Mouse (Mus musculus): ENCODE measurements around the gene Pacs2. TPM values are rescaled to one million over a fixed set of nuclear protein-coding genes. Genes with fewer than 3 reads are reported as not detected.

The Pacs2 gene
- polyA plus RNA-seq, 1 experiment from 2014 or later: 6.8 TPM

- Histone ChIP-seq H3K9me3 (ENCODE audit: low read length) (no peaks in the 10 kb centered on the region), H3K4me1 (ENCODE audit: insufficient read depth, low read depth, low read length) (peaks cover 11% of the 10 kb centered on the region; the same call in 1 of the 2 replicates), H3K27ac (ENCODE audit: low read length) (no peak overlapping the region), H3K36me3 (ENCODE audit: insufficient read depth, low read length) (no peaks in the 10 kb centered on the region), H3K9ac (replicated peaks; ENCODE audit: low read depth) (no peak overlapping the region), H3K4me3 (ENCODE audit: low read depth, low read length) (no peak overlapping the region), H3K4me2 (replicated peaks; ENCODE audit: low read depth, low read length) (no peak overlapping the region), H3K27me3 (replicated peaks; ENCODE audit: insufficient read depth, low read length) (no peaks in the 10 kb centered on the region)
- DNase-seq (ENCODE audit: low spot score) (no peak), ATAC-seq (no peak)
- TF ChIP-seq CTCF (IDR thresholded peaks at IDR 0.05) (no peak), EP300 (IDR thresholded peaks at IDR 0.05) (no peak)
- WGBS: 67% methylated on average over 8 of the region's 8 CpGs
These were observed 2.7 kb downstream of the Pacs2 start for GRCm38 (mm10) chr12:113016976-113017375.

GRCm38 (mm10) chr12:113017429-113017984 lies 3.2 kb downstream of the Pacs2 start:
- Histone ChIP-seq H3K36me3 (ENCODE audit: insufficient read depth, low read length) (no peaks in the 10 kb centered on the region), H3K4me2 (replicated peaks; ENCODE audit: low read depth, low read length) (no peak overlapping the region), H3K4me3 (ENCODE audit: low read depth, low read length) (no peak overlapping the region), H3K27me3 (replicated peaks; ENCODE audit: insufficient read depth, low read length) (no peaks in the 10 kb centered on the region), H3K27ac (ENCODE audit: low read length) (no peak overlapping the region), H3K9me3 (ENCODE audit: low read length) (no peaks in the 10 kb centered on the region), H3K9ac (replicated peaks; ENCODE audit: low read depth) (no peak overlapping the region), H3K4me1 (ENCODE audit: insufficient read depth, low read depth, low read length) (peaks cover 11% of the 10 kb centered on the region; the same call in 1 of the 2 replicates)
- ATAC-seq: no peak
- no peak for TF ChIP-seq EP300 (IDR thresholded peaks at IDR 0.05)
- no peak for TF ChIP-seq CTCF (IDR thresholded peaks at IDR 0.05)
- WGBS: 72% methylated on average over 9 of the region's 9 CpGs
- no peak for DNase-seq (ENCODE audit: low spot score)

- 78% methylated on average over 4 of the region's 4 CpGs for WGBS
- no peak for TF ChIP-seq CTCF (IDR thresholded peaks at IDR 0.05)
- TF ChIP-seq EP300 (IDR thresholded peaks at IDR 0.05): no peak
- no peaks in the 10 kb centered on the region for H3K9me3 ChIP-seq (ENCODE audit: low read length)
These were observed 4.5 kb downstream of the Pacs2 start for GRCm38 (mm10) chr12:113018763-113019162.

GRCm38 (mm10) chr12:113021488-113021887 lies 7.2 kb downstream of the Pacs2 start:
- no peak overlapping the region for H3K4me3 ChIP-seq (ENCODE audit: low read depth, low read length)
- H3K9me3 ChIP-seq (ENCODE audit: low read length): no peaks in the 10 kb centered on the region
- no peaks in the 10 kb centered on the region for H3K27me3 ChIP-seq (replicated peaks; ENCODE audit: insufficient read depth, low read length)
- no peak overlapping the region for H3K27ac ChIP-seq (ENCODE audit: low read length)
- no peak overlapping the region for H3K9ac ChIP-seq (replicated peaks; ENCODE audit: low read depth)
- TF ChIP-seq EP300 (IDR thresholded peaks at IDR 0.05) (no peak), CTCF (IDR thresholded peaks at IDR 0.05) (no peak)
- H3K4me2 ChIP-seq (replicated peaks; ENCODE audit: low read depth, low read length): no peak overlapping the region
- no peaks in the 10 kb centered on the region for H3K36me3 ChIP-seq (ENCODE audit: insufficient read depth, low read length)
- H3K4me1 ChIP-seq (ENCODE audit: insufficient read depth, low read depth, low read length): no peaks in the 10 kb centered on the region
- ATAC-seq (no peak), DNase-seq (ENCODE audit: low spot score) (no peak)

More at GRCm38 (mm10) chr12:113018763-113019162, 4.5 kb downstream of the Pacs2 start:
- DNase-seq (ENCODE audit: low spot score) (no peak), ATAC-seq (no peak)
- Histone ChIP-seq H3K4me1 (ENCODE audit: insufficient read depth, low read depth, low read length) (peaks cover 9% of the 10 kb centered on the region; the same call in 1 of the 2 replicates), H3K27me3 (replicated peaks; ENCODE audit: insufficient read depth, low read length) (no peaks in the 10 kb centered on the region), H3K4me2 (replicated peaks; ENCODE audit: low read depth, low read length) (no peak overlapping the region), H3K27ac (ENCODE audit: low read length) (no peak overlapping the region), H3K36me3 (ENCODE audit: insufficient read depth, low read length) (no peaks in the 10 kb centered on the region), H3K9ac (replicated peaks; ENCODE audit: low read depth) (no peak overlapping the region), H3K4me3 (ENCODE audit: low read depth, low read length) (no peak overlapping the region)

GRCm38 (mm10) chr12:113023082-113023481 lies 8.8 kb downstream of the Pacs2 start:
- H3K4me3 ChIP-seq (ENCODE audit: low read depth, low read length): no peak overlapping the region
- no peak for TF ChIP-seq CTCF (IDR thresholded peaks at IDR 0.05)
- no peak for TF ChIP-seq EP300 (IDR thresholded peaks at IDR 0.05)
- no peaks in the 10 kb centered on the region for H3K27me3 ChIP-seq (replicated peaks; ENCODE audit: insufficient read depth, low read length)
- no peaks in the 10 kb centered on the region for H3K36me3 ChIP-seq (ENCODE audit: insufficient read depth, low read length)
- H3K9ac ChIP-seq (replicated peaks; ENCODE audit: low read depth): no peak overlapping the region
- no peak overlapping the region for H3K4me2 ChIP-seq (replicated peaks; ENCODE audit: low read depth, low read length)
- no peaks in the 10 kb centered on the region for H3K9me3 ChIP-seq (ENCODE audit: low read length)
- H3K27ac ChIP-seq (ENCODE audit: low read length): no peak overlapping the region
- ATAC-seq (no peak; the same call in 1 of the 2 replicates), DNase-seq (ENCODE audit: low spot score) (no peak)
- 71% methylated on average over 4 of the region's 4 CpGs for WGBS
- no peaks in the 10 kb centered on the region for H3K4me1 ChIP-seq (ENCODE audit: insufficient read depth, low read depth, low read length)

- no peak overlapping the region for H3K4me3 ChIP-seq (ENCODE audit: low read depth, low read length)
These were observed 12.2 kb downstream of the Pacs2 start for GRCm38 (mm10) chr12:113026557-113026956.

More at GRCm38 (mm10) chr12:113026557-113026956, 12.2 kb downstream of the Pacs2 start:
- H3K4me1 ChIP-seq (ENCODE audit: insufficient read depth, low read depth, low read length): no peaks in the 10 kb centered on the region
- no peak overlapping the region for H3K27ac ChIP-seq (ENCODE audit: low read length)
- peak; percentile 25 for TF ChIP-seq CTCF (IDR thresholded peaks at IDR 0.05)
- TF ChIP-seq EP300 (IDR thresholded peaks at IDR 0.05): no peak
- WGBS: 100% methylated on average over 1 of the region's 1 CpGs
- H3K4me2 ChIP-seq (replicated peaks; ENCODE audit: low read depth, low read length): no peak overlapping the region
- H3K27me3 ChIP-seq (replicated peaks; ENCODE audit: insufficient read depth, low read length): no peaks in the 10 kb centered on the region
- no peaks in the 10 kb centered on the region; the same call in 1 of the 2 replicates for H3K36me3 ChIP-seq (ENCODE audit: insufficient read depth, low read length)
- DNase-seq (ENCODE audit: low spot score): no peak
- ATAC-seq: no peak
- H3K9ac ChIP-seq (replicated peaks; ENCODE audit: low read depth): no peak overlapping the region
- no peaks in the 10 kb centered on the region for H3K9me3 ChIP-seq (ENCODE audit: low read length)
